Comparison of ENCODE assay signal across 16 mouse cellular contexts in genomic region chr8:104536028-104536427, GRCm38 (mm10). TPM values are rescaled to one million over a fixed set of nuclear protein-coding genes. Genes with fewer than 3 reads are reported as not detected.
A peak's percentile ranks its signal among the peaks of the same experiment; 100 is the strongest.
DNase-seq lines count a peak whose midpoint lies in the region; ATAC-seq and TF ChIP-seq lines count a peak whose summit lies in the region.
"Had no signal": no experiment of that assay in that cellular context is flagged by ENCODE, and none has a peak within 500 bp of the region (broad histone marks: within the 10 kb centered on the region; RNA-seq: fewer than 3 reads in every experiment).

No protein-coding gene starts in this region.

- no peak for TF ChIP-seq EP300 in stomach, postnatal 0 days (optimal IDR thresholded peaks at IDR 0.05)

- WGBS in hindbrain, embryonic 12.5 days = 81% methylated on average over 4 of the region's 4 CpGs
- WGBS in hindbrain, embryonic 13.5 days = 84% methylated on average over 4 of the region's 4 CpGs
- WGBS in stomach, embryonic 14.5 days = 82% methylated on average over 4 of the region's 4 CpGs
- 82% methylated on average over 4 of the region's 4 CpGs for WGBS in stomach, postnatal 0 days
- 63% methylated on average over 4 of the region's 4 CpGs for WGBS in liver, embryonic 13.5 days (ENCODE audit: insufficient replicate concordance)

- 0 out of 2 replicates have a peak, but pooled peaks cover 3% of the 10 kb centered on the region for H3K36me3 ChIP-seq in hindbrain, embryonic 12.5 days
- H3K36me3 ChIP-seq in hindbrain, embryonic 13.5 days = no peaks in the 10 kb centered on the region
- no peaks in the 10 kb centered on the region; the same call in 1 of the 2 replicates for H3K36me3 ChIP-seq in stomach, embryonic 14.5 days (ENCODE audit: control insufficient read depth, insufficient read depth, low read length)
- no peaks in the 10 kb centered on the region; the same call in 1 of the 2 replicates for H3K36me3 ChIP-seq in stomach, postnatal 0 days (ENCODE audit: control insufficient read depth, insufficient read depth, low read length)
- no peaks in the 10 kb centered on the region for H3K36me3 ChIP-seq in liver, embryonic 13.5 days
- H3K36me3 ChIP-seq: hindbrain, embryonic 15.5 days had no signal

- no peak overlapping the region for H3K4me3 ChIP-seq in hindbrain, embryonic 12.5 days
- H3K4me3 ChIP-seq in hindbrain, embryonic 13.5 days = no peak overlapping the region
- H3K4me3 ChIP-seq in stomach, embryonic 14.5 days (ENCODE audit: low read depth, low read length) = no peak overlapping the region
- H3K4me3 ChIP-seq in stomach, postnatal 0 days (ENCODE audit: low read depth, low read length) = no peak overlapping the region
- peak overlapping the region; percentile 89 for H3K4me3 ChIP-seq in liver, embryonic 13.5 days (replicated peaks)
- H3K4me3 ChIP-seq: midbrain, embryonic 12.5 days had no signal

- H3K9me3 ChIP-seq in hindbrain, embryonic 12.5 days (replicated peaks) = no peaks in the 10 kb centered on the region
- H3K9me3 ChIP-seq in hindbrain, embryonic 13.5 days = no peaks in the 10 kb centered on the region
- no peaks in the 10 kb centered on the region for H3K9me3 ChIP-seq in stomach, embryonic 14.5 days (ENCODE audit: control insufficient read depth, low read depth, low read length)
- no peaks in the 10 kb centered on the region for H3K9me3 ChIP-seq in stomach, postnatal 0 days (ENCODE audit: control insufficient read depth, low read length)
- no peaks in the 10 kb centered on the region for H3K9me3 ChIP-seq in liver, embryonic 13.5 days (replicated peaks)
- H3K9me3 ChIP-seq: hindbrain, embryonic 15.5 days; midbrain, embryonic 12.5 days had no signal

- no peak for TF ChIP-seq CTCF in stomach, postnatal 0 days (IDR thresholded peaks at IDR 0.05; ENCODE audit: low read depth)

- DNase-seq in stomach, postnatal 0 days (ENCODE audit: low spot score) = no peak
- DNase-seq in liver, embryonic 13.5 days = no peak
- no peak for DNase-seq in layer of hippocampus, adult 8-10 months (ENCODE audit: low spot score in 2 of 2)
- DNase-seq in neural tube, embryonic 10.5 days (ENCODE audit: extremely low spot score, low spot score) = no peak
- DNase-seq: cerebellum, adult 8-10 months; embryo, embryonic 11 days; forebrain, postnatal 0 days; gastrocnemius, postnatal 36 days; lung, postnatal 10 days; right cerebral cortex, postnatal 14 days; thymus, postnatal 36 days had no signal

- peaks cover 31% of the 10 kb centered on the region for H3K27me3 ChIP-seq in hindbrain, embryonic 12.5 days
- peaks cover 41% of the 10 kb centered on the region for H3K27me3 ChIP-seq in hindbrain, embryonic 13.5 days
- H3K27me3 ChIP-seq in stomach, embryonic 14.5 days (ENCODE audit: control insufficient read depth, insufficient read depth, low read length) = peaks cover 19% of the 10 kb centered on the region
- H3K27me3 ChIP-seq in stomach, postnatal 0 days (ENCODE audit: control insufficient read depth, insufficient read depth, low read length) = no peaks in the 10 kb centered on the region
- peaks cover 34% of the 10 kb centered on the region for H3K27me3 ChIP-seq in liver, embryonic 13.5 days

- H3K4me1 ChIP-seq in hindbrain, embryonic 12.5 days = peaks cover 27% of the 10 kb centered on the region
- peaks cover 34% of the 10 kb centered on the region for H3K4me1 ChIP-seq in hindbrain, embryonic 13.5 days (replicated peaks)
- H3K4me1 ChIP-seq in stomach, embryonic 14.5 days (ENCODE audit: control insufficient read depth, insufficient read depth, low read length) = peaks cover 6% of the 10 kb centered on the region; the same call in 1 of the 2 replicates
- H3K4me1 ChIP-seq in stomach, postnatal 0 days (replicated peaks; ENCODE audit: control insufficient read depth, insufficient read depth) = peaks cover 4% of the 10 kb centered on the region
- peaks cover 43% of the 10 kb centered on the region for H3K4me1 ChIP-seq in liver, embryonic 13.5 days (replicated peaks)

- H3K27ac ChIP-seq in hindbrain, embryonic 12.5 days = no peak overlapping the region
- no peak overlapping the region for H3K27ac ChIP-seq in hindbrain, embryonic 13.5 days
- H3K27ac ChIP-seq in stomach, embryonic 14.5 days (ENCODE audit: low read length) = no peak overlapping the region
- H3K27ac ChIP-seq in stomach, postnatal 0 days (replicated peaks) = no peak overlapping the region
- H3K27ac ChIP-seq in liver, embryonic 13.5 days = no peak overlapping the region
- H3K27ac ChIP-seq: hindbrain, embryonic 15.5 days; midbrain, embryonic 12.5 days had no signal

- peak overlapping the region; percentile 57; the same call in 1 of the 2 replicates for H3K4me2 ChIP-seq in hindbrain, embryonic 12.5 days (replicated peaks)
- H3K4me2 ChIP-seq in hindbrain, embryonic 13.5 days = no peak overlapping the region
- H3K4me2 ChIP-seq in stomach, embryonic 14.5 days (replicated peaks; ENCODE audit: low read depth, low read length) = peak overlapping the region; percentile 78; the same call in 1 of the 2 replicates
- no peak overlapping the region for H3K4me2 ChIP-seq in stomach, postnatal 0 days (replicated peaks; ENCODE audit: low read depth)
- peak overlapping the region; percentile 77 for H3K4me2 ChIP-seq in liver, embryonic 13.5 days

- H3K9ac ChIP-seq in hindbrain, embryonic 12.5 days = no peak overlapping the region
- no peak overlapping the region for H3K9ac ChIP-seq in hindbrain, embryonic 13.5 days
- H3K9ac ChIP-seq in stomach, embryonic 14.5 days (replicated peaks; ENCODE audit: low read depth, low read length) = no peak overlapping the region
- H3K9ac ChIP-seq in stomach, postnatal 0 days (ENCODE audit: low read length) = no peak overlapping the region
- H3K9ac ChIP-seq in liver, embryonic 13.5 days = peak overlapping the region; percentile 91
- H3K9ac ChIP-seq: forebrain, postnatal 0 days; midbrain, embryonic 12.5 days had no signal

- ATAC-seq in hindbrain, embryonic 12.5 days (ENCODE audit: low FRiP score) = no peak
- no peak for ATAC-seq in hindbrain, embryonic 13.5 days (ENCODE audit: low FRiP score)
- no peak for ATAC-seq in stomach, embryonic 14.5 days (ENCODE audit: insufficient number of reproducible peaks, insufficient read depth, low FRiP score, low read depth)
- ATAC-seq in stomach, postnatal 0 days (ENCODE audit: low FRiP score, low TSS enrichment) = no peak
- no peak for ATAC-seq in liver, embryonic 13.5 days (ENCODE audit: low read depth)
- ATAC-seq: forebrain, postnatal 0 days had no signal

RNA-seq across cellular contexts. Expression of gene Car7, which starts 1.5 kb away (rescaled TPM):
- 1.2 and 1.5 TPM in 2 replicates for polyA plus RNA-seq in hindbrain, embryonic 12.5 days (2016; fragmentation: Nextera tagmentation; extraction: Ambion mirVana)
- polyA plus RNA-seq in hindbrain, embryonic 13.5 days (2015; fragmentation: Nextera tagmentation; extraction: Ambion mirVana) = 2.1 and 2.8 TPM in 2 replicates
- 0.55 and 1.6 TPM in 2 replicates for polyA plus RNA-seq in stomach, embryonic 14.5 days (2014; fragmentation: Nextera tagmentation; extraction: Ambion mirVana)
- polyA plus RNA-seq in stomach, postnatal 0 days (2015; fragmentation: Nextera tagmentation; extraction: Ambion mirVana) = 1.2 and 1.3 TPM in 2 replicates
- 3.7 and 4.2 TPM in 2 replicates for polyA plus RNA-seq in liver, embryonic 13.5 days (2015; fragmentation: Nextera tagmentation; extraction: Ambion mirVana)
- total RNA-seq in layer of hippocampus, adult 8-10 months (2022) = 10 to 100 TPM; 17.9 to 28.0 (median 21.8) TPM

RNA-seq across cellular contexts. Expression of gene Nae1, which starts 1.6 kb away (rescaled TPM):
- polyA plus RNA-seq in hindbrain, embryonic 12.5 days (2016; fragmentation: Nextera tagmentation; extraction: Ambion mirVana) = 114 and 130 TPM in 2 replicates
- 109 and 115 TPM in 2 replicates for polyA plus RNA-seq in hindbrain, embryonic 13.5 days (2015; fragmentation: Nextera tagmentation; extraction: Ambion mirVana)
- 111 and 115 TPM in 2 replicates for polyA plus RNA-seq in stomach, embryonic 14.5 days (2014; fragmentation: Nextera tagmentation; extraction: Ambion mirVana)
- polyA plus RNA-seq in stomach, postnatal 0 days (2015; fragmentation: Nextera tagmentation; extraction: Ambion mirVana) = 59.2 and 64.1 TPM in 2 replicates
- 43.1 and 49.9 TPM in 2 replicates for polyA plus RNA-seq in liver, embryonic 13.5 days (2015; fragmentation: Nextera tagmentation; extraction: Ambion mirVana)
- 10 to 100 TPM; 48.5 to 59.0 (median 51.3) TPM for total RNA-seq in layer of hippocampus, adult 8-10 months (2022)

RNA-seq across cellular contexts. Expression of gene Terb1, which starts 26.3 kb away (rescaled TPM):
- 0.22 and 0.34 TPM in 2 replicates for polyA plus RNA-seq in hindbrain, embryonic 12.5 days (2016; fragmentation: Nextera tagmentation; extraction: Ambion mirVana)
- 0.35 and 0.36 TPM in 2 replicates for polyA plus RNA-seq in hindbrain, embryonic 13.5 days (2015; fragmentation: Nextera tagmentation; extraction: Ambion mirVana)
- polyA plus RNA-seq in stomach, embryonic 14.5 days (2014; fragmentation: Nextera tagmentation; extraction: Ambion mirVana) = 0.26 and 0.43 TPM in 2 replicates
- 0.18 and 0.33 TPM in 2 replicates for polyA plus RNA-seq in stomach, postnatal 0 days (2015; fragmentation: Nextera tagmentation; extraction: Ambion mirVana)
- 0.03 TPM in 1 of 2 replicates, not detected in the other for polyA plus RNA-seq in liver, embryonic 13.5 days (2015; fragmentation: Nextera tagmentation; extraction: Ambion mirVana)
- total RNA-seq in layer of hippocampus, adult 8-10 months (2022) = under 1 TPM; 0.65 to 0.80 (median 0.74) TPM
- total RNA-seq: gastrocnemius, postnatal 36 days had no signal

RNA-seq across cellular contexts. Expression of gene Pdp2, which starts 55.2 kb away (rescaled TPM):
- polyA plus RNA-seq in hindbrain, embryonic 12.5 days (2016; fragmentation: Nextera tagmentation; extraction: Ambion mirVana) = 13.7 and 14.9 TPM in 2 replicates
- polyA plus RNA-seq in hindbrain, embryonic 13.5 days (2015; fragmentation: Nextera tagmentation; extraction: Ambion mirVana) = 16.7 and 17.6 TPM in 2 replicates
- polyA plus RNA-seq in stomach, embryonic 14.5 days (2014; fragmentation: Nextera tagmentation; extraction: Ambion mirVana) = 13.7 and 14.3 TPM in 2 replicates
- polyA plus RNA-seq in stomach, postnatal 0 days (2015; fragmentation: Nextera tagmentation; extraction: Ambion mirVana) = 5.5 and 6.2 TPM in 2 replicates
- 4.4 and 5.7 TPM in 2 replicates for polyA plus RNA-seq in liver, embryonic 13.5 days (2015; fragmentation: Nextera tagmentation; extraction: Ambion mirVana)
- 10 to 100 TPM in 1 of 4 experiments, 1 to 10 TPM in 3; 8.0 to 10.2 (median 9.0) TPM for total RNA-seq in layer of hippocampus, adult 8-10 months (2022)

Comparison
In these comparisons a context has a peak if more than half of its experiments do, and no peak if none do; other contexts are left out.
1. H3K4me2 ChIP-seq: peak in hindbrain, embryonic 12.5 days (single experiment), stomach, embryonic 14.5 days (single experiment) and liver, embryonic 13.5 days (single experiment); none in hindbrain, embryonic 13.5 days (single experiment) and stomach, postnatal 0 days (single experiment).